9 mouse cellular contexts compared by ENCODE assay signal in the genomic region with DNA sequence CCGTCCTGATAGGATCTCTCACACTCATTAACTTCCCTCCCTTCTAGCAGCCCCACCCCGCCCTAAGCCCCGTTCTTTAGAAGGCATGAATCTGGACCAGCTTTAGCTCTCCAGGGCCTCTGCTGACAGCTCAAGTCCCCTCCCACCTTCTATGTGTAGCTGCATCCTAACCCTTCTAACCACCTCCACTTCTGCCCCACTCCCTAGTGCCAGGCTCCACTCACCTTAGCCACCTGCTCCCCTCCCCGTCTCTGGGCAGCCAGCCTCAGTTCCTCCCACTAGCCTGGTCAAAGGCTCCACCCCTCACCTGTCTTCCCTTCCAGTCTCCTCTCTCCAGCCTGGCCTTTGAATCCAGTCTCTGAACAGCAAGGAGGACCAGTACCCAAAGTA. TPM values are rescaled to one million over a fixed set of nuclear protein-coding genes. Genes with fewer than 3 reads are reported as not detected.
DNase-seq lines count a peak whose midpoint lies in the region; ATAC-seq and TF ChIP-seq lines count a peak whose summit lies in the region.
"Had no signal": no experiment of that assay in that cellular context is flagged by ENCODE, and none has a peak within 500 bp of the region (broad histone marks: within the 10 kb centered on the region; RNA-seq: fewer than 3 reads in every experiment).

No protein-coding gene starts in this region.

- peak overlapping the region; percentile 85 for H3K9ac ChIP-seq in hindbrain, embryonic 12.5 days
- no peak overlapping the region; the same call in 1 of the 2 replicates for H3K9ac ChIP-seq in hindbrain, embryonic 16.5 days (ENCODE audit: low read depth, low read length)
- H3K9ac ChIP-seq in embryonic facial prominence, embryonic 14.5 days (ENCODE audit: low read depth, low read length) = peak overlapping the region; percentile 90; the same call in 1 of the 2 replicates
- peak overlapping the region; percentile 93; the same call in 1 of the 2 replicates for H3K9ac ChIP-seq in liver, embryonic 13.5 days

- H3K4me2 ChIP-seq in hindbrain, embryonic 12.5 days (replicated peaks) = no peak overlapping the region
- no peak overlapping the region for H3K4me2 ChIP-seq in hindbrain, embryonic 16.5 days (ENCODE audit: low read length)
- H3K4me2 ChIP-seq in embryonic facial prominence, embryonic 14.5 days (ENCODE audit: low read depth, low read length) = peak overlapping the region; percentile 82
- peak overlapping the region; percentile 81 for H3K4me2 ChIP-seq in liver, embryonic 13.5 days

- ATAC-seq in hindbrain, embryonic 12.5 days (ENCODE audit: low FRiP score) = no peak
- ATAC-seq in hindbrain, embryonic 16.5 days = no peak
- no peak; the same call in 1 of the 2 replicates for ATAC-seq in G1E (ENCODE audit: extremely low read depth, insufficient number of reproducible peaks, low FRiP score, poor library complexity, severe bottlenecking)
- ATAC-seq in embryonic facial prominence, embryonic 14.5 days (ENCODE audit: low read depth) = no peak
- ATAC-seq in liver, embryonic 13.5 days (ENCODE audit: low read depth) = no peak
- no peak for ATAC-seq in frontal cortex, adult (ENCODE audit: low TSS enrichment)

- H3K4me3 ChIP-seq in hindbrain, embryonic 12.5 days = no peak overlapping the region
- no peak overlapping the region for H3K4me3 ChIP-seq in hindbrain, embryonic 16.5 days (ENCODE audit: low read length)
- peak overlapping the region; percentile 96; the same call in 1 of the 2 replicates for H3K4me3 ChIP-seq in G1E (ENCODE audit: low read depth, low read length)
- H3K4me3 ChIP-seq in embryonic facial prominence, embryonic 14.5 days (ENCODE audit: low read depth, low read length) = no peak overlapping the region; the same call in 1 of the 2 replicates
- peak overlapping the region; percentile 94 for H3K4me3 ChIP-seq in liver, embryonic 13.5 days (replicated peaks)

- peak; percentile 43 for DNase-seq in G1E (ENCODE audit: low spot score)
- DNase-seq in embryonic facial prominence, embryonic 14.5 days (ENCODE audit: low spot score) = no peak
- DNase-seq in liver, embryonic 13.5 days = no peak
- no peak for DNase-seq in layer of hippocampus, adult 18-20 months (ENCODE audit: low spot score in 2 of 2)
- no peak for DNase-seq in gastrocnemius, adult 18-20 months (ENCODE audit: low spot score)
- DNase-seq: retina, postnatal 1 day had no signal

- 85% methylated on average over 4 of the region's 4 CpGs for WGBS in hindbrain, embryonic 12.5 days
- 76% methylated on average over 4 of the region's 4 CpGs for WGBS in hindbrain, embryonic 16.5 days
- 70% methylated on average over 4 of the region's 4 CpGs for WGBS in embryonic facial prominence, embryonic 14.5 days
- 17% methylated on average over 4 of the region's 4 CpGs for WGBS in liver, embryonic 13.5 days (ENCODE audit: insufficient replicate concordance)

- peaks cover 24% of the 10 kb centered on the region for H3K4me1 ChIP-seq in hindbrain, embryonic 12.5 days
- peaks cover 20% of the 10 kb centered on the region for H3K4me1 ChIP-seq in hindbrain, embryonic 16.5 days (ENCODE audit: control insufficient read depth, insufficient read depth, low read depth, low read length)
- H3K4me1 ChIP-seq in G1E (ENCODE audit: insufficient read depth, low read depth, low read length) = peaks cover 78% of the 10 kb centered on the region
- H3K4me1 ChIP-seq in embryonic facial prominence, embryonic 14.5 days (ENCODE audit: control insufficient read depth, insufficient read depth, low read length) = peaks cover 13% of the 10 kb centered on the region
- H3K4me1 ChIP-seq in liver, embryonic 13.5 days (replicated peaks) = peaks cover 74% of the 10 kb centered on the region

- no peaks in the 10 kb centered on the region for H3K9me3 ChIP-seq in hindbrain, embryonic 12.5 days (replicated peaks)
- H3K9me3 ChIP-seq in hindbrain, embryonic 16.5 days (ENCODE audit: control insufficient read depth, low read length) = no peaks in the 10 kb centered on the region
- H3K9me3 ChIP-seq in G1E (replicated peaks) = no peaks in the 10 kb centered on the region
- H3K9me3 ChIP-seq in embryonic facial prominence, embryonic 14.5 days (ENCODE audit: control insufficient read depth, low read length) = no peaks in the 10 kb centered on the region
- H3K9me3 ChIP-seq in liver, embryonic 13.5 days (replicated peaks) = no peaks in the 10 kb centered on the region

- TF ChIP-seq CTCF in G1E (IDR thresholded peaks at IDR 0.05; ENCODE audit: low read depth, low read length) = no peak

- no peaks in the 10 kb centered on the region for H3K27me3 ChIP-seq in hindbrain, embryonic 12.5 days
- no peaks in the 10 kb centered on the region for H3K27me3 ChIP-seq in hindbrain, embryonic 16.5 days (replicated peaks; ENCODE audit: control insufficient read depth, insufficient read depth, low read length)
- H3K27me3 ChIP-seq in G1E (ENCODE audit: insufficient read depth, low read length) = no peaks in the 10 kb centered on the region
- H3K27me3 ChIP-seq in embryonic facial prominence, embryonic 14.5 days (replicated peaks; ENCODE audit: control insufficient read depth, insufficient read depth, low read length) = no peaks in the 10 kb centered on the region
- H3K27me3 ChIP-seq in liver, embryonic 13.5 days = no peaks in the 10 kb centered on the region

- no peak overlapping the region for H3K27ac ChIP-seq in hindbrain, embryonic 12.5 days
- H3K27ac ChIP-seq in hindbrain, embryonic 16.5 days (ENCODE audit: low read depth, low read length) = no peak overlapping the region
- H3K27ac ChIP-seq in embryonic facial prominence, embryonic 14.5 days (replicated peaks; ENCODE audit: low read depth, low read length) = no peak overlapping the region
- peak overlapping the region; percentile 56 for H3K27ac ChIP-seq in liver, embryonic 13.5 days

- peaks cover 41% of the 10 kb centered on the region for H3K36me3 ChIP-seq in hindbrain, embryonic 12.5 days
- peaks cover 25% of the 10 kb centered on the region for H3K36me3 ChIP-seq in hindbrain, embryonic 16.5 days (ENCODE audit: control insufficient read depth, insufficient read depth, low read length)
- peaks cover 77% of the 10 kb centered on the region for H3K36me3 ChIP-seq in G1E (replicated peaks)
- H3K36me3 ChIP-seq in embryonic facial prominence, embryonic 14.5 days (ENCODE audit: control insufficient read depth, insufficient read depth, low read length) = peaks cover 35% of the 10 kb centered on the region
- peaks cover 45% of the 10 kb centered on the region for H3K36me3 ChIP-seq in liver, embryonic 13.5 days

RNA-seq across cellular contexts. Expression of a gene that starts 2.2 kb away (rescaled TPM):
- polyA plus RNA-seq in hindbrain, embryonic 12.5 days (2016; fragmentation: Nextera tagmentation; extraction: Ambion mirVana) = 101 and 102 TPM in 2 replicates
- polyA plus RNA-seq in hindbrain, embryonic 16.5 days (2015; fragmentation: Nextera tagmentation; extraction: Ambion mirVana) = 132 and 138 TPM in 2 replicates
- 102 and 112 TPM in 2 replicates for total RNA-seq in G1E (2014; fragmentation: Nextera tagmentation)
- 44.9 and 50.2 TPM in 2 replicates for total RNA-seq in G1E (2017)
- 92.9 and 94.1 TPM in 2 replicates for polyA plus RNA-seq in G1E (2012)
- polyA plus RNA-seq in embryonic facial prominence, embryonic 14.5 days (2014; fragmentation: Nextera tagmentation; extraction: Ambion mirVana) = 99.0 and 107 TPM in 2 replicates
- polyA plus RNA-seq in liver, embryonic 13.5 days (2015; fragmentation: Nextera tagmentation; extraction: Ambion mirVana) = 54.0 and 61.1 TPM in 2 replicates
- 100 to 1,000 TPM; 146 to 147 TPM for total RNA-seq in layer of hippocampus, adult 18-20 months (2021)
- 10 to 100 TPM; 62.4 to 63.0 TPM for total RNA-seq in gastrocnemius, adult 18-20 months (2021)

RNA-seq across cellular contexts. Expression of a gene that starts 33.0 kb away (rescaled TPM):
- polyA plus RNA-seq in hindbrain, embryonic 12.5 days (2016; fragmentation: Nextera tagmentation; extraction: Ambion mirVana) = 9.2 and 10.4 TPM in 2 replicates
- 7.9 and 9.9 TPM in 2 replicates for polyA plus RNA-seq in hindbrain, embryonic 16.5 days (2015; fragmentation: Nextera tagmentation; extraction: Ambion mirVana)
- total RNA-seq in G1E (2014; fragmentation: Nextera tagmentation) = 7.1 and 8.2 TPM in 2 replicates
- 3.3 and 4.1 TPM in 2 replicates for total RNA-seq in G1E (2017)
- 17.6 and 18.6 TPM in 2 replicates for polyA plus RNA-seq in G1E (2012)
- 24.7 and 26.0 TPM in 2 replicates for polyA plus RNA-seq in embryonic facial prominence, embryonic 14.5 days (2014; fragmentation: Nextera tagmentation; extraction: Ambion mirVana)
- polyA plus RNA-seq in liver, embryonic 13.5 days (2015; fragmentation: Nextera tagmentation; extraction: Ambion mirVana) = 2.8 and 3.6 TPM in 2 replicates
- 1 to 10 TPM; 1.8 to 2.1 TPM for total RNA-seq in layer of hippocampus, adult 18-20 months (2021)
- under 1 TPM; 0.94 to 0.97 TPM for total RNA-seq in gastrocnemius, adult 18-20 months (2021)

RNA-seq across cellular contexts. Expression of a gene that starts 36.7 kb away (rescaled TPM):
- 7.9 and 9.5 TPM in 2 replicates for polyA plus RNA-seq in hindbrain, embryonic 12.5 days (2016; fragmentation: Nextera tagmentation; extraction: Ambion mirVana)
- 6.9 and 8.9 TPM in 2 replicates for polyA plus RNA-seq in hindbrain, embryonic 16.5 days (2015; fragmentation: Nextera tagmentation; extraction: Ambion mirVana)
- total RNA-seq in G1E (2014; fragmentation: Nextera tagmentation) (240 and 246 TPM in 2 replicates), G1E (2017) (18.0 and 19.6 TPM in 2 replicates)
- 162 and 183 TPM in 2 replicates for polyA plus RNA-seq in G1E (2012)
- 26.1 and 34.8 TPM in 2 replicates for polyA plus RNA-seq in embryonic facial prominence, embryonic 14.5 days (2014; fragmentation: Nextera tagmentation; extraction: Ambion mirVana)
- 12.6 and 14.8 TPM in 2 replicates for polyA plus RNA-seq in liver, embryonic 13.5 days (2015; fragmentation: Nextera tagmentation; extraction: Ambion mirVana)
- 10 to 100 TPM in 1 of 2 experiments, 1 to 10 TPM in 1; 8.3 to 13.1 TPM for total RNA-seq in layer of hippocampus, adult 18-20 months (2021)
- total RNA-seq in gastrocnemius, adult 18-20 months (2021) = 1 to 10 TPM in 1 of 2 experiments, under 1 TPM in 1; 0.64 to 1.6 TPM

RNA-seq across cellular contexts. Expression of a gene that starts 42.6 kb away (rescaled TPM):
- 1.0 and 1.7 TPM in 2 replicates for polyA plus RNA-seq in hindbrain, embryonic 12.5 days (2016; fragmentation: Nextera tagmentation; extraction: Ambion mirVana)
- polyA plus RNA-seq in hindbrain, embryonic 16.5 days (2015; fragmentation: Nextera tagmentation; extraction: Ambion mirVana) = 5.7 and 7.4 TPM in 2 replicates
- total RNA-seq in G1E (2014; fragmentation: Nextera tagmentation) = not detected in 2 replicates
- total RNA-seq in G1E (2017) = 0.06 and 0.22 TPM in 2 replicates
- polyA plus RNA-seq in G1E (2012) = not detected in 2 replicates
- 0.24 and 0.38 TPM in 2 replicates for polyA plus RNA-seq in embryonic facial prominence, embryonic 14.5 days (2014; fragmentation: Nextera tagmentation; extraction: Ambion mirVana)
- 0.07 and 0.09 TPM in 2 replicates for polyA plus RNA-seq in liver, embryonic 13.5 days (2015; fragmentation: Nextera tagmentation; extraction: Ambion mirVana)
- 10 to 100 TPM; 53.4 to 54.0 TPM for total RNA-seq in layer of hippocampus, adult 18-20 months (2021)
- not detected for total RNA-seq in gastrocnemius, adult 18-20 months (2021)

RNA-seq across cellular contexts. Expression of a gene that starts 48.3 kb away (rescaled TPM):
- 0.26 and 0.36 TPM in 2 replicates for polyA plus RNA-seq in hindbrain, embryonic 12.5 days (2016; fragmentation: Nextera tagmentation; extraction: Ambion mirVana)
- 5.0 and 5.6 TPM in 2 replicates for polyA plus RNA-seq in hindbrain, embryonic 16.5 days (2015; fragmentation: Nextera tagmentation; extraction: Ambion mirVana)
- total RNA-seq in G1E (2014; fragmentation: Nextera tagmentation) (0.87 and 1.9 TPM in 2 replicates), G1E (2017) (0.29 and 0.71 TPM in 2 replicates)
- polyA plus RNA-seq in G1E (2012) = 0.02 and 0.08 TPM in 2 replicates
- polyA plus RNA-seq in embryonic facial prominence, embryonic 14.5 days (2014; fragmentation: Nextera tagmentation; extraction: Ambion mirVana) = 0.11 and 0.16 TPM in 2 replicates
- polyA plus RNA-seq in liver, embryonic 13.5 days (2015; fragmentation: Nextera tagmentation; extraction: Ambion mirVana) = 0.08 and 0.09 TPM in 2 replicates
- 1 to 10 TPM; 3.0 to 5.0 TPM for total RNA-seq in layer of hippocampus, adult 18-20 months (2021)
- total RNA-seq in gastrocnemius, adult 18-20 months (2021) = under 1 TPM in 1 of 2 experiments, not detected in 1; 0.17 TPM

Comparison
In these comparisons a context has a peak if more than half of its experiments do, and no peak if none do; other contexts are left out.
1. H3K4me2 ChIP-seq: peak in embryonic facial prominence, embryonic 14.5 days (single experiment) and liver, embryonic 13.5 days (single experiment); none in hindbrain, embryonic 12.5 days (single experiment) and hindbrain, embryonic 16.5 days (single experiment).
2. H3K4me3 ChIP-seq: peak in G1E (single experiment) and liver, embryonic 13.5 days (single experiment); none in hindbrain, embryonic 12.5 days (single experiment), hindbrain, embryonic 16.5 days (single experiment) and embryonic facial prominence, embryonic 14.5 days (single experiment).